ENCODE assay signal across 8 mouse cellular contexts in the genomic region with DNA sequence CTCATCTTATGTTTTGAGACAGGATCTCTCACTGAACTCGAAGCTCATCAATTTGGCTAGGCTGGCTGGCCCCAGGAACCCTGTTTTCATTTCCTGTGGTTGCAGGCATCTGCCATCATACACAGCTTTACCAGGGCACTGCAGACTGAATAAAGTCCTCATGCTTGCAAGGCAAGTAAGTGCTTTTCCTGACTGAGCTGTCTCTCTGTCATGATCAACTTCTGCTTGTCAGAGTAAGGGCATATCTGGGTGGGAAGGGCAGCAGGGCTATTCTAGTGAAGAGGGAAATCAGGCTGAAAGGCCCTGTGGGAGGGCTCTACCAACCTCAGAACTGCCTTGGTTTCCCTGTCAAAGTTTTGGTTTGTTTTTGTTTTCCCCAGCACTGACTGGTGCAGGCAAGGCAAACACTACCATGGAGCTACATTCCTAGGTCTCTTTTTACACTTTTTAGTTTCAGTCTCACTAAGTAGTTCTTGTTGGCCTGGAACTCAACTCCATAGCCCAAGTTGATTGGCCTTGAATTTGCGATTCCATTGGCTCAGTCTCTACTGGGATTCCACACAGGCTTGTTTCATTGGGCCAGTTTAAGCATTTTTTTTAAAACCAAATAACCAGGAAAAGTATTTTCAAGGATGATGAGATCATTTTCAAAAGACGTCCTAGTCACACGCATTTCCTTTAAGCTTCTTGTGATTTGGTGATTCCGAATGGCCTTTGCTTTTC. TPM values are rescaled to one million over a fixed set of nuclear protein-coding genes. Genes with fewer than 3 reads are reported as not detected.
DNase-seq lines count a peak whose midpoint lies in the region; ATAC-seq and TF ChIP-seq lines count a peak whose summit lies in the region.

No protein-coding gene starts in this region.

- H3K9me3 ChIP-seq in forebrain, embryonic 13.5 days (replicated peaks), result peaks cover 8% of the 10 kb centered on the region
- H3K9me3 ChIP-seq in midbrain, embryonic 14.5 days (ENCODE audit: control insufficient read depth, low read length), result 0 out of 2 replicates have a peak, but pooled peaks cover 2% of the 10 kb centered on the region

- no peak overlapping the region for H3K4me3 ChIP-seq in layer of hippocampus, adult 2 months
- H3K4me3 ChIP-seq in forebrain, embryonic 13.5 days, result no peak overlapping the region
- no peak overlapping the region for H3K4me3 ChIP-seq in midbrain, embryonic 14.5 days (replicated peaks; ENCODE audit: low read depth, low read length)

- H3K9ac ChIP-seq in forebrain, embryonic 13.5 days, result no peak overlapping the region
- H3K9ac ChIP-seq in midbrain, embryonic 14.5 days (replicated peaks; ENCODE audit: low read length), result peak overlapping the region; percentile 21; the same call in 1 of the 2 replicates

- peak overlapping the region; percentile 62 for H3K4me2 ChIP-seq in forebrain, embryonic 13.5 days
- H3K4me2 ChIP-seq in midbrain, embryonic 14.5 days (ENCODE audit: low read length), result peak overlapping the region; percentile 54

- no peaks in the 10 kb centered on the region for H3K27me3 ChIP-seq in forebrain, embryonic 13.5 days
- no peaks in the 10 kb centered on the region for H3K27me3 ChIP-seq in midbrain, embryonic 14.5 days (ENCODE audit: control insufficient read depth, insufficient read depth, low read length)

- no peak for TF ChIP-seq CTCF in layer of hippocampus, adult 2 months (conservative IDR thresholded peaks at IDR 0.05)

- WGBS in forebrain, embryonic 13.5 days, result 30% methylated on average over 5 of the region's 5 CpGs
- 40% methylated on average over 5 of the region's 5 CpGs for WGBS in midbrain, embryonic 14.5 days

- H3K36me3 ChIP-seq in forebrain, embryonic 13.5 days (ENCODE audit: poor library complexity, severe bottlenecking), result no peaks in the 10 kb centered on the region
- H3K36me3 ChIP-seq in midbrain, embryonic 14.5 days (ENCODE audit: control insufficient read depth, insufficient read depth, low read length), result no peaks in the 10 kb centered on the region

- ATAC-seq in forebrain, embryonic 13.5 days, result no peak
- ATAC-seq in inflammation-experienced regulatory T-cells, adult 6 months, result peak; percentile 42
- ATAC-seq in midbrain, embryonic 14.5 days (ENCODE audit: low FRiP score, low TSS enrichment), result no peak

- H3K4me1 ChIP-seq in forebrain, embryonic 13.5 days, result peaks cover 9% of the 10 kb centered on the region
- peaks cover 10% of the 10 kb centered on the region for H3K4me1 ChIP-seq in midbrain, embryonic 14.5 days (ENCODE audit: control insufficient read depth, insufficient read depth, low read length)

- peak overlapping the region; percentile 59; the same call in 1 of the 2 replicates for H3K27ac ChIP-seq in layer of hippocampus, adult 2 months
- H3K27ac ChIP-seq in forebrain, embryonic 13.5 days, result no peak overlapping the region
- peak overlapping the region; percentile 65; the same call in 1 of the 2 replicates for H3K27ac ChIP-seq in midbrain, embryonic 14.5 days (replicated peaks; ENCODE audit: low read depth, low read length)

- no peak for DNase-seq in layer of hippocampus, adult 2 months (ENCODE audit: low spot score in 2 of 2)
- no peak for DNase-seq in layer of hippocampus, adult 9-11 months
- no peak for DNase-seq in midbrain, embryonic 14.5 days
- DNase-seq in ovary, postnatal 14 days (ENCODE audit: low spot score), result no peak
- no peak for DNase-seq in gastrocnemius, adult 18-20 months (ENCODE audit: low spot score)
- DNase-seq in right cerebral cortex, adult 2 months (ENCODE audit: low spot score in 2 of 2), result no peak

RNA-seq across cellular contexts. Expression of gene Itgb1, which starts 31.7 kb away (rescaled TPM):
- 10 to 100 TPM; 36.4 to 36.8 TPM for total RNA-seq in layer of hippocampus, adult 2 months (2021)
- 84.4 and 86.8 TPM in 2 replicates for polyA plus RNA-seq in forebrain, embryonic 13.5 days (2015; fragmentation: Nextera tagmentation; extraction: Ambion mirVana)
- polyA plus RNA-seq in inflammation-experienced regulatory T-cells, adult 6 months (2017; shearing (Covaris generic)), result 100 to 1,000 TPM; 160 to 315 (median 162) TPM
- polyA plus RNA-seq in midbrain, embryonic 14.5 days (2014; fragmentation: Nextera tagmentation; extraction: Ambion mirVana), result 49.0 and 90.9 TPM in 2 replicates
- total RNA-seq in gastrocnemius, adult 18-20 months (2021), result 100 to 1,000 TPM; 147 to 171 TPM
